Mouse (Mus musculus) retina, postnatal 7 days (tissue): ENCODE data around the gene A430078G23Rik.

Source experiments
- DNase-seq: peaks from one replicate; pipeline ENCODE4 v3.0.0-alpha.2; 2012; ENCODE audit warnings: low read depth, low spot score

A430078G23Rik gene

GRCm38 (mm10) chr8:3348142-3348823 lies 4.9 kb upstream of the A430078G23Rik start:
- no peak for DNase-seq

GRCm38 (mm10) chr8:3350747-3351146 lies 2.5 kb upstream of the A430078G23Rik start:
- no peak for DNase-seq

- DNase-seq = no peak
Measured at GRCm38 (mm10) chr8:3352715-3353114, 500 bp upstream of the A430078G23Rik start.

- no peak for DNase-seq
Measured at GRCm38 (mm10) chr8:3353811-3354442, 712 bp downstream of the A430078G23Rik start.

GRCm38 (mm10) chr8:3354443-3354812 lies 1.2 kb downstream of the A430078G23Rik start:
- no peak for DNase-seq

GRCm38 (mm10) chr8:3355586-3355985 lies 2.4 kb downstream of the A430078G23Rik start:
- DNase-seq = no peak

GRCm38 (mm10) chr8:3358060-3358459 lies 4.8 kb downstream of the A430078G23Rik start:
- peak; percentile 41 for DNase-seq

GRCm38 (mm10) chr8:3367086-3367485 lies 13.9 kb downstream of the A430078G23Rik start:
- no peak for DNase-seq

GRCm38 (mm10) chr8:3368091-3368490 lies 14.9 kb downstream of the A430078G23Rik start:
- no peak for DNase-seq

GRCm38 (mm10) chr8:3375748-3376147 lies 22.5 kb downstream of the A430078G23Rik start:
- DNase-seq = no peak

GRCm38 (mm10) chr8:3376641-3377274 lies 23.5 kb downstream of the A430078G23Rik start:
- no peak for DNase-seq

GRCm38 (mm10) chr8:3387286-3387685 lies 34.1 kb downstream of the A430078G23Rik start:
- peak; percentile 51 for DNase-seq

- DNase-seq = no peak
Measured at GRCm38 (mm10) chr8:3388591-3389338, 35.5 kb downstream of the A430078G23Rik start.

GRCm38 (mm10) chr8:3389506-3389905 lies 36.3 kb downstream of the A430078G23Rik start:
- DNase-seq = no peak

- no peak for DNase-seq
Measured at GRCm38 (mm10) chr8:3392293-3392692, 39.1 kb downstream of the A430078G23Rik start.

- peak; percentile 67 for DNase-seq
Measured at GRCm38 (mm10) chr8:3392771-3393710, 39.8 kb downstream of the A430078G23Rik start, which contains the start of gene Arhgef18. Gene Arhgef18, plus strand, starts transcription at chr8:3393006.

GRCm38 (mm10) chr8:3394600-3394999 lies 41.4 kb downstream of the A430078G23Rik start:
- no peak for DNase-seq

- DNase-seq = no peak
Measured at GRCm38 (mm10) chr8:3395246-3395645, 42.0 kb downstream of the A430078G23Rik start.

- DNase-seq = no peak
Measured at GRCm38 (mm10) chr8:3397597-3397996, 44.4 kb downstream of the A430078G23Rik start.

GRCm38 (mm10) chr8:3400509-3400908 lies 47.3 kb downstream of the A430078G23Rik start:
- DNase-seq = peak; percentile 21

GRCm38 (mm10) chr8:3407417-3407816 lies 54.2 kb downstream of the A430078G23Rik start:
- DNase-seq = no peak
